Mouse (Mus musculus): ENCODE data around the gene Taar1.

The Taar1 gene

GRCm38 (mm10) chr10:23920056-23920455 is at the start of gene Taar1:
Taar1 (plus strand) TSS chr10:23920356.
- no peak for DNase-seq

DNA sequence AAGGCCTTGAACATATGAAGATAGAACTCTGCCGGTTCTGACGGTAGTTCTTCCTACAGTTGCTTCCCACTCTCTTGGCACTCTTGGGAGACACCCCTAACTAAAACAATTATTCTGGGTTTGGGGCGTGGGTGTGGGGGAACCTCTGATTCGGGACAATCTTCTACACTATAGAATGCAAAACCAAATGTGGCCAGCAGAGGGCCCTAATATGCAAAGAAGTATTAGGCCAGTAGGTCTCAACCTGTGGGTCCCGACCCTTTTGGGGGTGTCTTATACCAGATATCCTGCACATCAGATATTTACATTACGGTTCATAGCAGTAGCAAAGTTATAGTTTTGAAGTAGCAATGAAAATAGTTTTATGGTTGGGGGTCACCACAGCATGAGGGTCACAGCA is 39.5 kb upstream of the Taar1 start:
- no peak for DNase-seq

- no peak for DNase-seq
Observed at GRCm38 (mm10) chr10:23884910-23885309, 35.2 kb upstream of the Taar1 start.

DNA sequence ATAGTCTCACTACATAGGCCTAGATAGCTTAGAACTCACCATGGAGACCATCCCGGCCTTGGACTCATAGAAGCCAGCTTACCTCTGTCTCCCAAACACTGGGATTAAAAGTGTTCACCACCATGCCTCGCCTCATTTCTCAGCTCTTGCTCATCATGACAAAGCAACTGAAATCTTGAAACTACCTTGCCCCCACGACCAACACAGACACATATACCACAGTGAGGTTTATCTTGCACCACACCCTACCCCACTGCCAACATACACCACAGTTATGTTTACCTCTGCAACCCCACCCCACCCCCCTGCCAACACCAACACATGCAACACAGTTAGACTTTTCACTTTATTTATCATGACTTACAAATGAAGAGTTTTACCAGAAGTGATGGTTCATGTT is 34.1 kb upstream of the Taar1 start:
- no peak for DNase-seq

DNA sequence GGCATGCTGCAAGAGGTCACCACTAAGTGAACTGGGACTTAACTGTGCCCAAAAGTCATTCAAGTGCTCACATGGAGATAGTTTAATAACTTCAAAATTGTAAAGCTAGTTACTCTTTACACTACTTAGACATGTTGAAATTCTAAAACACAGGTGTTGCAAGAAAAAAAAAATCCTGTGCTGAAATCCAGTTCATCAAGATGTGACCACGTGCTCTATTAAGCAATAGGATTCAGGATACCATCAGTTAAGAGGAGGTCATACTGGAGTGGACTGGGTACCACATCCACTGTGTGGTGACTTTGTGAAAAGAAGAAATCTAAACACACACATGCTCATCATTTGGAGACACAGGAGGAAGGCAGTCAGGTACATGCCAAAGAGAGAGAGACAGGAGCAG is 27.2 kb upstream of the Taar1 start:
- no peak for DNase-seq

GRCm38 (mm10) chr10:23894601-23895349 is 25.4 kb upstream of the Taar1 start, which contains the start of gene Vnn1:
Vnn1 (plus strand) TSS chr10:23894688.
- no peak for DNase-seq

- no peak for DNase-seq
Observed at GRCm38 (mm10) chr10:23895376-23895775, 24.8 kb upstream of the Taar1 start.

GRCm38 (mm10) chr10:23901119-23901518 is 19.0 kb upstream of the Taar1 start:
- DNase-seq = no peak

DNA sequence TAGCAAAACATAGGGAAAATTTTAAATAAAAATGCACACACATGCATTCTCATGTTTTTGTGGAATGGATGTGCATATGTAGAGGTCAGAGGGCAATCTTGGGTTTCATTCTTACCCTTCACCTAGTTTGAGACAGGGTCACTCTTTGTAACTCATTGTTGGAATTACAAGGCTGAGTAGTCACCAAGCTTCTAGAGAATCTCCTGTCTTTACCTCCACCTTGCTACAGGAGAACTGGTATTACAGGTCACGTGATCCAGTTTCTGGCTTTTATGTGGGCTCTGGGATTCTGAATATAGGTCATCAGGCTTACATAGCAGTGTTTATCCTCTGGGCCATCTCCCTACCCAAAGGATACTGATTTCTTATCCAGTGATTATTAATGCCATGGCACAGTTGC is 14.5 kb upstream of the Taar1 start:
- no peak for DNase-seq

GRCm38 (mm10) chr10:23922468-23922867 is 2.3 kb downstream of the Taar1 start:
- DNase-seq = no peak

DNA sequence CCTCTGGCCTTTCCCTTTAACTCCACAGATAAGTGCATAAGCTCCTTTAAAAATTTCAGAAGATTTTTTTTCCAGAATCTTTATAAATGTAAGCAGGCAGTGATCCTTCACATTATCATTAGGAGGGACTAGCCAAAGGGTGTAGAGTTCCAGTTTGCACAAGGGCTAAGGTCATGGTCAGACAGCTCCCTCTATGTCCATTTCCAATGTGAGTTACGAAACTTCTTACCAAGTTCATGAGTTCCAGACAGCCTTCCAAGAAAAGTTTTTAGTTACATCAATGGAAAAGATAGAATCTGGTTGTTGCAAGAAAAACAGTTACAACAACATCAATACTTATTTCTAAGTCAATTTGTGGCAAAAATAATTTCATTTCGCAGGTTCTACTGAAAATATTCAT is 3.8 kb downstream of the Taar1 start:
- no peak for DNase-seq

- no peak for DNase-seq
Observed at GRCm38 (mm10) chr10:23937613-23938012, 17.5 kb downstream of the Taar1 start.

DNA sequence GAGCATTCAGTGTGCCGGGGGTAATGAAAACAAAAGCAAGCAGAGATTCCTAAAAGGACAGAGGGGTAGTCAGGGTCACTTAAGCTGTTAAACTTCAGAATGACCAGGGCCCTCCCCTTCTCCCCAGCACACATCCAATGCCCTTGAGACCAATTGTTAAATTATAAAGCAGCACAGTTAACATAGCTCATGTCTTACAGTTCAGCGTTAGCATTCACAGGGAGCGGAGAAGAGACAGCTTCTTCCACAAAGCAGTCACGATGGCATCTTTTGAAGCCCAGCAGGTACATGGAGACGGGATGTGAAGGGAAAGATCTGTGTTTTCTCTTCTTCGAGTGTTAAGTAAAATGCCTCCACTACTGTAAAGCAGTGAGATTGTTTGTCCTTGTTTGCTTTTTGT is 18.2 kb downstream of the Taar1 start, which contains the start of gene Taar2:
TSS of gene Taar2 (plus strand) at position 261 of the 400 bp plus-strand sequence.
- DNase-seq = no peak

- no peak for DNase-seq
Observed at GRCm38 (mm10) chr10:23942465-23942864, 22.3 kb downstream of the Taar1 start.

DNA sequence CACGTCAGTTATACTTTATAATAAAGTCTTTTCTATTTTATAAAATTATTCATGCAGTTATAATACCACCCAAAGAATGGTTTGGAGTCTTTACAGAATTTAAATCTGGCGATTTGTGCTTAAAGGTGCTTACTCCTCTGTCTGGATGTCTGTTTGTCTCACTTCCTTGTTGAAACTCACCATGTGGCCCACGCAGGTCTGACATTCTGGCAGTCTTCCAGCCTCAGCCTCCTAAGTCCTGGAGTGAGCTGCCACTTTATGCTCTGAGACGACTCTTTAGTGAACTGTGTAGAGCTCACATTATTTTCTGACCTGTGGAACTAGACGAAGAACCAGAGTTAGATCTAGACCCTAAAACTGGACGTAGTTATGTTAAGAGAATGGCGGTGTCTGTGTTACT is 27.9 kb downstream of the Taar1 start:
- DNase-seq = no peak

DNA sequence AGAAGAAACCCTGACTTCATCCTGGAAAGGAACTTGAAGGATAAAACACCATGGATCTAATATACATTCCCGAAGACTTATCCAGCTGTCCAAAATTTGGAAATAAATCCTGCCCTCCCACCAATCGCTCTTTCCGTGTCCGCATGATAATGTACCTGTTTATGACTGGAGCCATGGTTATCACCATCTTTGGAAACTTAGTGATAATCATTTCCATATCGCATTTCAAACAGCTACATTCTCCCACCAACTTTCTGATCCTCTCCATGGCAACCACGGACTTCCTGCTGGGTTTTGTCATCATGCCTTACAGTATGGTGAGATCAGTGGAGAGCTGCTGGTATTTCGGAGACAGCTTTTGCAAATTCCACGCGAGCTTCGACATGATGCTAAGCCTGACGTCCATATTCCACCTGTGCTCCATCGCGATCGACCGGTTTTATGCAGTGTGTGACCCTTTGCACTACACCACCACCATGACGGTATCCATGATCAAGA is 29.4 kb downstream of the Taar1 start, which contains the start of gene Taar3:
TSS of gene Taar3 (plus strand) at position 51 of the 498 bp plus-strand sequence.
- DNase-seq = no peak

DNA sequence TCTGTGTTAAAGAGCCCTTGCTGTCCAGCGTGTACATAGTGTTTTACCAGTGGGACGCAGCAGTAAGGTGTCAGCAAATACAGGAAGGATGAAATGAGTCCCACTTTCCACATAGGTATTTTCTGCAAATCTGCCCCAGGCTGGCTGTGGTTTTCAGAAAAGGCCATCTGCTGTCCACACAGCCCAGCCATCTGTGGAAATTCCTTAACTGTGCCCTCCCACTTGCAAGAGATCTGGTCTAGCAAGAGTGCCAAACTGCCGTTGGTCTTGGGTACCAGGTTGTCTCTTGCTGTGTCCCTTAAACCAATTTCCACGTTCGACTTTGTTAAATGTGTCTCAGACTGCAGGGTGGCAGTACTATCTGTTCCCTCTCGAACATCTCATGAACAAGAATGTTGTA is 31.6 kb downstream of the Taar1 start:
- DNase-seq = peak; percentile 70

DNA sequence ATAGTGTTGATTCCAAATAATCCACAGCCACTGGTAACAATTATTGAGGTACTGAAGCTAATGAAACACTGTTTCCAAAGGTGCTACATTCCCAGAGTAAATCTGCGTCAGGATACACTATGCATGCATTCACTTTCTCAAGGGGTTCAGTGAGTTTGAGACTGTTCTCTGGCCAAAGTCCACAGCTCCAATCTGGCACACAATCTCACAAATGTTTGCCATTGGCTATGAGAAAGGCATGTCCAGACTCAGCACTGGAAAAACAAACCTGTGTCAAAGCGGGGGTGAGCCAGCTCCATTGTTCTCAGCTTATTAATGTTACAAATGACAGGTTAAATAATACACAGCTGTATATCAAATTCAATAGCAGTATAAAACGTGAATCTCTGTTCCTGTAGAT is 38.9 kb downstream of the Taar1 start:
- DNase-seq = no peak

DNA sequence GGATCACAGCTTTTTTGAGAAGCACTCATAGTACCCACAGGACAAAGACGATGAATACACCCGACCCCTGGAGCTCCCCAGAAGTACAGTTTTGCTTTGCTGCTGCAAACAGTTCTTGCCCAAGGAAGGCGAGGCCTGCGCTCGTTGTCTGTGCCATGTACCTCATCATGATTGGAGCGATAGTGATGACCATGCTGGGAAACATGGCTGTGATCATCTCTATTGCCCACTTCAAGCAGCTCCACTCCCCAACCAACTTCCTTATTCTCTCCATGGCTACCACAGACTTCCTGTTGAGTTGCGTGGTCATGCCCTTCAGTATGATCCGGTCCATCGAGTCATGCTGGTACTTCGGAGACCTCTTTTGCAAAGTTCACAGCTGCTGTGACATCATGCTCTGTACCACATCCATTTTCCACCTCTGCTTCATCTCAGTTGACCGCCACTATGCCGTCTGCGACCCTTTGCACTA is 40.3 kb downstream of the Taar1 start, which contains the start of gene Taar4:
TSS of gene Taar4 (plus strand) at position 51 of the 472 bp plus-strand sequence.
- no peak for DNase-seq

- no peak for DNase-seq
Observed at GRCm38 (mm10) chr10:23963444-23963843, 43.3 kb downstream of the Taar1 start.

DNA sequence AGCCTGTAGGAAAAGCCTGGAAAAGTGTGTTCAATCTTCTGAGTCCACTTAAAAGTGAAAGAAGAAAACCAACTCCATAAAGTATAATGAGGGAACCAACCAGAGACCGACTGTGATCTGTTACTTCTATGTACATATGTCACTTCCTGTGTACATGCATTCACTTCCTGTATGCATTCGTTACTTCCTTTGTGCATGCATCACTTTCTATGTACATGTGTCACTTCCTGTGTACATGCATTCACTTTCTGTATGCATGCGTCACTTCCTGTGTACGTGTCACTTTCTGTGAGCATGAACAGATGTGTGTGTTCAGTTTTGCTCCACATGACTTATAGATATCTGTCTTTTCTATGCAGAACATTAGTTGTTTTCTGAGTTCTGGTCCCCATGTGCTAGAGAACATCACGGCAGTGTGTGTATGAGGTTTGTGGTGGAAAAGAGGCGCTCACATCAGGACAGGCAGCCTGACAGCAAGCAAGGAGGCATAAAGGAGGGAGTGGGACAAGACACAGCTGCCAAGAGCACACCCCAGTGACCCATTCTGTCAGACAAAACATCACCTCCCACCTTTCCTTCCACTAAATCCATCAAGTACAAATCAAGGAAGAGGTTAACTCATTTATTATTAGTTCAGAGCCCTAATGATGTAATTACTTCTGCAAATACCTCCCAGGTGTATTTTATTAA is 44.9 kb downstream of the Taar1 start:
- no peak for DNase-seq

DNA sequence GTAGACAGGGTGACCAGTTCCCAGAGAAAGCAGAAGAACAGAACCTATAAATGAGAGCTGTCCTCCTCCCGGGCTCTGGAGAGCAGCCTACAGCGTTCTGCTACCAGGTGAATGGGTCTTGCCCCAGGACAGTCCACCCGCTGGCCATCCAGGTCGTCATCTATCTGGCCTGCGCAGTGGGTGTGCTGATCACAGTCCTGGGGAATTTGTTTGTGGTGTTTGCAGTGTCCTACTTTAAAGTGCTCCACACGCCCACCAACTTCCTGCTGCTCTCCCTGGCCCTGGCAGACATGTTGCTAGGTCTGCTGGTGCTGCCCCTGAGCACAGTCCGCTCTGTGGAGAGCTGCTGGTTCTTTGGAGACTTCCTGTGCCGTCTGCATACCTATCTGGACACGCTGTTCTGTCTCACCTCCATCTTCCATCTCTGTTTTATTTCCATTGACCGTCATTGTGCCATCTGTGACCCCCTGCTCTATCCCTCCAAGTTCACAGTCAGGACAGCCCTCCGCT is 50.6 kb downstream of the Taar1 start, which contains the start of gene Taar5:
TSS of gene Taar5 (plus strand) at position 51 of the 510 bp plus-strand sequence.
- no peak for DNase-seq

Data from cerebellum, adult 11-12 months (tissue).